Mouse (Mus musculus) kidney, postnatal 36 days (tissue): ENCODE measurements at regions not wholly inside any gene's neighbourhood (a gene's known extent, or its start where the extent isn't known, plus 50 kb on each side); places are given as distances from the start of the nearest gene placed in this dataset.
"Not testable (repeated sequence)": the region's sequence is repeated elsewhere in the genome, so short reads cannot be mapped to it uniquely, and the experiment has no call there.

Experiments used
- DNase-seq, 2 experiments: peaks; one replicate each; pipeline ENCODE4 v3.0.0; 2021 to 2022; ENCODE audit warnings: mixed read lengths in 2 of 2

- peak in 1 of 2 experiments; percentile 36 for DNase-seq
These were observed 72.8 kb downstream of the Fam161a start for GRCm38 (mm10) chr11:23079936-23080794.

DNA sequence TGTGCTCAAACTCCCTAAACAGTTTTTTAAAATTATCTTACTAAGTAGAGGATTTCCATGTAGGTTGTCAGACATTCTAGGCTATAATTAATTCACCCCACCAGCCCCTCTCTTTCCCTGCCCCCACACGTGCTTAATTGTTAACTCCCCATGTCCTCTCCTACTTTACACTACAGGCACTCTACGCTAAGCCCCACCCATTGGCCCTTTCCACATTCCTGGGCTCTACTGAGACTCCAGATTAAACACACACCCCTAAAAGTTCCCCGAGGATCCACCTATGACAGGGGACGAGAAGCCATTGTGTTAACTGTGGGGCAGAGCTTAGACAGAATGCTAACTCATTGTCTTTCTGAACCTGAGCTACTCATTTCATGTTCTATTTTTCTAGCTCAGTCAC lies 74.3 kb downstream of the Fam161a start:
- no peak for DNase-seq

- not testable (repeated sequence) for DNase-seq
These were observed 76.5 kb downstream of the Fam161a start for GRCm38 (mm10) chr11:23083811-23084210.

GRCm38 (mm10) chr11:23095287-23095686 lies 88.0 kb downstream of the Fam161a start:
- DNase-seq = no peak

- not testable (repeated sequence) for DNase-seq
These were observed 88.4 kb downstream of the Fam161a start for GRCm38 (mm10) chr11:23095723-23096122.

DNA sequence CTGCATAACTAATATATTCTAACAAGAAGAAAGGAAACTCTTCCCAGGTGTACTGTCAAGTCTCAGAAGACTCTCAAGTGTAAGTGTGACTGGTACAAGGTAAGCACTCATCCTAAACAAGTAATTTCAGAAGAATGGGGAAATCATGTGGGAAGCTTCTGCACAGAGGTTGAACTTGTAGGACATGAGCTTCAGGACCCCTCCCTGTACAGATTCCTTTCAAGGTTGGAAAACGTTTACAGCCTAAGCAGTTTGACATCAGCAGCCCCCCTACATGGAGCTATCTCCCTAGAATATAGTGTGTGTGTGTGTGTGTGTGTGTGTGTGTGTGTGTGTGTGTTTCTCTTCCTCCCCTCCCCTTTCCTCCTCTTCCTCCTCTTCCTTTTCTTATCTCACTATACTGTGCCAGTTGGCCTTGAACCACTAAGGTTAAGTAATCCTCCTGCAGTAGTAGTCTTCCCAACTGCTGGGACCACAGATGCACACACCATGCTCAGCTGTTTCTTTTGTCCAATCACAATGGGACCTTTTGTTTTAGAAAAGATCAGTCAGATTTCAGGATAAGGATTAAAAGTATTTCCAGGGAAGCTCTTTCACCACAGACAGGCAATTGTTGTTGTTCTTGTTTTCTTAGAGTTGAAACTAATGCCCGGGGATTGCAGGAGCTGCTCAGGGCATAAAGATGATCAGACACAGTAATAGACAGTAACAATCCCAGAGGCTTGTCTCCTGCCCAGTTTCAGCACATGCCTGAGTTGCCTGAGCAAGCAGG lies 89.3 kb downstream of the Fam161a start:
- no peak for DNase-seq

GRCm38 (mm10) chr11:23097223-23097490 lies 89.8 kb downstream of the Fam161a start:
- DNase-seq = no peak

GRCm38 (mm10) chr11:23114636-23115035 lies 107.3 kb downstream of the Fam161a start:
- peak; percentile 61 to 80 for DNase-seq

GRCm38 (mm10) chr11:23120533-23121210 lies 113.3 kb downstream of the Fam161a start:
- DNase-seq = no peak

DNA sequence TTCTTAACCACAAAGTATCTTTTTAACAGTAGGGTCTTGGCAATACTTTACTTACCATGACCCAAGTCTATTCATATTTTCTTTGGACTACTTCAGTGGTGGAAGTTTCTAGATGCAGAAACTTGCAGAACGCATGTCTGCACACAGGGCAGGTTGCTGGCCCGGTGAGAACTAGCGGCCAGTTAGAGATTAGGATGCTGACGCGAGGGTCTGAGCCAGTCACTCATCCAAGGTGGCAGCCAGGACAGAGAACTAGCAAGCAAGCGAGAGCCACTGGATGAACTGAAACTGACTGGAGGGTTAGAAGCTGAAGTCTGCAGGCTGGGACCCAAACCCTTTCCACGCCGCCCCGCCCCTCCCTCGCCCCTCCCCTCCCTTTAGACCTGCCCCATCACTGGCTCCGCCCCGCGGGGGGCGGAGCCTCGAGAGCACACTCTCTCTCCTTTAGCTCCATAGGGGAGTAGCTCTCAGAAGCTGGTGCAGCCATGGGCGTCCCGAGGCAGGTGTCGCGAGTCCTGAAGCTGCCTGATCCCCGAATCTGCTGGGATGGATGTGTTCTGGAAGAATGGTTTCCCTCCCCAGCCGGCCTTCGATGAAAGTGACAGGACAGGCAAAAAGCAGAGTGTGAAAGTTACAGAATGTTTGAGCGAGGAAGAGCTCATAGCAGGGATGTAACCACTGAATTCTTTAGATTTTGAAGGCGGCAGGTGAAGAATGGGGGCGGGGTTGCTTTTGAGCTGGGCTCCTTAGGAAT lies 117.0 kb downstream of the Fam161a start:
- DNase-seq = peak; percentile 32 to 72

GRCm38 (mm10) chr11:23131122-23131521 lies 123.8 kb downstream of the Fam161a start:
- no peak for DNase-seq

- no peak for DNase-seq
These were observed 124.2 kb upstream of the Xpo1 start for GRCm38 (mm10) chr11:23131632-23132031.

DNA sequence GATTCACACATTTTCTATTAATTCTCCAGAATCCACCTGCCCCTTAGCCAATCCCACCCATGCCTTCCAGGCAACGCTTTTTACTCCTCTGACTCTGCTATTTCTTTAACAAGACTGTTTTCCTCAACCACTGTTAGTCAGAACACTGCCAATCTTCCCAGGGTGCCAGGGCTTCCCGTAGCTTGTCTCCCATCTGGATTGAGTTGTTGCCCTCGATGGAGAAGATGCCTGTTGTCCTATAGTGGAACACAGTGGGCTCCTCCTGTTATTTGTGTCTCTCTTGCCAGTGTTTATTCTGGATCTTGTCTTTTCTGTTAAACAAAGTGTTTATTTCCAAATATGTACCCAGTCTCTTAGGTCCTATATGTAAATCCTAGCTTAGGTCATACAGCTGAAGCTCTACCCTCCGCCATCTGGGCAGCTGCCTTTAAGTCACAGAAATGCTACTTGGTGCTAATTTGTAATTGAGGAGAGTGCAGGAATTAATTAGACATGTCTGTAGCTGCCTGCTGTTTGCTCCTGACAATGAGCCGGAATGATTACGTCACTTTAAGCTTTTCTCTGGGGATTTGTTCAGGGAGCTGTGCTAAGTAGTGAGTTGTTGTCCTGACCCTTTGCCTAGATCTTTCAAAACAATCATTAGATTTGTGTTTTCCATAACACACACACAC lies 115.3 kb upstream of the Xpo1 start:
- DNase-seq = peak in 1 of 2 experiments; percentile 22

DNA sequence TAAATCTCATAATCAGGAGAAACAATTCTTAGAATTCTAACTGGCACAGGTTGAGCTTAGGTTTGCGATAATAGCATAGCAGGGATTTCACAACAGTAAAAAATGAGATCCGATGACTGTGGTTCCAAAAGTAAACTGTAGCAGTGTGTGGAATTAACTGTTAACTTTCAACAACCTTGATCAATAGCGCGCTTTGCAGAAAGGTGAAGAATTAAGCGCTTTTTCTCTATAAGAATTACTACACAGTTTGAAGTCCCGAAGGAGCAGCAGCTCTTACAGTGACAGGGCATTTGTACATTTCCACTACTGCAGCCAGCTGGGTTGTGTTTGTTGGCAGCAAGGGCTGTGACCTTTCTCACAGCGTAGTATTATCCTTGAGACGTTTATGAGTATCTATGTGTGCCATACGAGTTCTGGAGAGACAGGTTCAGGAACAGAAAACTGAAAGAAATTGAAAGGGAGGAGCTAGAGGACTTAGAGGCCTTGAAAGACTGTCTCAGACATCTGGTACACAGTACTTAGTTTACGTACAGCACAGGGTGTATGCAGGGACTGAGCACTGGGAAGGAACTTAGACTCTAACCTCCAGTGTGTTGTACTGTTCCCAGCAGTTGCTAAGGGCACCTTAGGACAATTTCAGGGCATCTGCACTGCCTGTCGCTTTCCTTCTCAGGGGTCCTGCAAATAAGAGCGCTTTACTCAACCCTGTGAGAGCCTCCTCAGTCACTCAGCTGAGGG lies 114.6 kb upstream of the Xpo1 start:
- no peak for DNase-seq

DNA sequence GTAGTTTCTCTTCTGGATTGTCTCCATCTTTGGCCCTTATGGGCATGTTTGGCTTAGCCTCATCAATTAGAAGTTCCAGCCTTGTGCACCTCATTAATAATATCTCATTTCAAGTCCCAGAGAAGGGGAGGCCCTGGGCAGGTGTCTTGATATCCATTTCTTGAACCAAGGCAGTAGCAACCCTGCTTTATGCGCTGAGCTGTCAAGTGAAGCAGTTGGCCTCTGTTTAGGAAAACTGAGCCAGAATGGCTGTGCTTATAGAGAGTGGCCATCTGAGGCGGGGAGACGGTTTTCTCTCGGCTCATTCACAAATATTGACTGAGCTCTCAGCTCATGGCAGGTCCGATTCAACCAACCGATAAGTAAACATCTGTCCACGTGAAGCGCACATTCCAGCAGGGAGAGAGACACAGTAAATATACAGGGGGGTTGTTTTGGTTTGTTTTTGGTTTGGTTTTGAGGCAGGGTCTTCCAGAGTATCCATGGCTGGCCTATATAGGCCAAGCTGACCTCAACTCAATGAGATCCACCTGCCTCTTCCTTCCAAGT lies 107.7 kb upstream of the Xpo1 start:
- no peak for DNase-seq

DNA sequence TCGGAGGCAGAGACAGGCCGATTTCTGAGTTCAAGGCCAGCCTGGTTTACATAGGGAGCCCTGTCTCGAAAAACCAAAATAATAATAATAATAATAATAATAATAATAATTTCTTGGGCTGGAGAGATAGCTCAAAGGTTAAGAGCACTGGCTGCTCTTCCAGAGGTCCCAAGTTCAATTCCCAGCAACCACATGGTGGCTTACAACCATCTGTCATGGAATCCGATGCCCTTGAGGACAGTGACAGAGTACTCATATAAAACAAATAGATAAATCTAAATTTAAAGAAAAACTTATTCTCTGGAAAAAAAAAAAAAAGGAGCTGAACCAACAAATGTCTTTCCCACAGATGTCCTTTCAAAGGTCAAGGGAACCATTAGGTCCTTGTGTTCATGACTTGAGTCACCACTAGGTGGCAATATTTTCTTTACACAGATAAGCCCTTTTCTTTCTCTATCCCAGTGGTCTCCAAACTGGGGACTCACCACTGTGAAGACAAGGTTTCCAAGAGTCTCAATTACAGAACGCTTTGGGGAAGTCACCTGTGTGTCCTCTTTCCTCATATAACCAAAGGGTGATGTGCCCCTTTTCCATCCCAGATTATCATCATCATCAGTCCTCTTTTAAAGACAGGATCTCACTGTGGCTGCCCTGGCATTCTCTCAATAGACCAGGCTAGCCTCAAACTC lies 106.1 kb upstream of the Xpo1 start:
- peak; percentile 23 to 62 for DNase-seq

DNA sequence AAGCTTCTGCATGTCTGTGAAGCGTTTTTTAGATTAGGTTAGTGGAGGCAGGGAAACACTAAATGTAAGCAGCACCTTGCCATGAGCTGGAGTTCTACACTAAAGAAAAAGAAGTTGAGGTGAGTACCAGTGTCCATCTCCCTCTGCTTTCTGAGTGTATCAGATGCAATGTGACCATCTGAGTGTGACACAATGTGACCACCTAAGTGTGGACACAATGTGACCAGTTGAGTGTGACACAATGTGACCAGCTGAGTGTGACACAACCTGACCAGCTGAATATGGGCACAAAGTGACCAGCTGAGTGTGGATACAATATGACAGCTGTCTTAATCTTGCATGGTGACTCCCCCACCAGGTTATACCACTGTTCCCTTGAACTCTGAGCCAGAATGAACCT lies 101.0 kb upstream of the Xpo1 start:
- no peak for DNase-seq

- DNase-seq = no peak
These were observed 87.2 kb upstream of the Xpo1 start for GRCm38 (mm10) chr11:23168546-23169218.

GRCm38 (mm10) chr11:23169742-23170428 lies 86.0 kb upstream of the Xpo1 start:
- no peak for DNase-seq
